Comparison of ENCODE assay signal across 9 mouse cellular contexts in genomic region chr10:33624131-33624879, GRCm38 (mm10). TPM values are rescaled to one million over a fixed set of nuclear protein-coding genes. Genes with fewer than 3 reads are reported as not detected.
DNase-seq lines count a peak whose midpoint lies in the region; ATAC-seq and TF ChIP-seq lines count a peak whose summit lies in the region.
"Had no signal": no experiment of that assay in that cellular context is flagged by ENCODE, and none has a peak within 500 bp of the region (broad histone marks: within the 10 kb centered on the region; RNA-seq: fewer than 3 reads in every experiment).

Gene Clvs2, minus strand, starts transcription at chr10:33624769.

- peak within 1 kb of the TSS; percentile 5; the same call in 1 of the 2 replicates for H3K4me3 ChIP-seq in liver, embryonic 11.5 days (ENCODE audit: low read depth, low read length)
- peak within 1 kb of the TSS; percentile 55 for H3K4me3 ChIP-seq in forebrain, embryonic 13.5 days
- H3K4me3 ChIP-seq in intestine, embryonic 16.5 days (ENCODE audit: low read length), result peak within 1 kb of the TSS; percentile 46
- H3K4me3 ChIP-seq in limb, embryonic 15.5 days, result peak within 1 kb of the TSS; percentile 36
- peak within 1 kb of the TSS; percentile 35 for H3K4me3 ChIP-seq in stomach, embryonic 14.5 days (ENCODE audit: low read depth, low read length)
- H3K4me3 ChIP-seq: myocyte had no signal

- no peak within 1 kb of the TSS for H3K9ac ChIP-seq in liver, embryonic 11.5 days (ENCODE audit: low read depth, low read length)
- peak within 1 kb of the TSS; percentile 69 for H3K9ac ChIP-seq in forebrain, embryonic 13.5 days
- peak within 1 kb of the TSS; percentile 61; the same call in 1 of the 2 replicates for H3K9ac ChIP-seq in intestine, embryonic 16.5 days (ENCODE audit: low read depth, low read length)
- no peak within 1 kb of the TSS for H3K9ac ChIP-seq in limb, embryonic 15.5 days
- peak within 1 kb of the TSS; percentile 28; the same call in 1 of the 2 replicates for H3K9ac ChIP-seq in stomach, embryonic 14.5 days (replicated peaks; ENCODE audit: low read depth, low read length)

- no peak for TF ChIP-seq POLR2A in brain, embryonic 14.5 days (IDR thresholded peaks at IDR 0.05; ENCODE audit: borderline replicate concordance, extremely low read depth, insufficient read depth, insufficient read length, poor library complexity, severe bottlenecking)

- H3K4me1 ChIP-seq in liver, embryonic 11.5 days (replicated peaks; ENCODE audit: control insufficient read depth, insufficient read depth, low read length), result no peaks in the 10 kb centered on the region
- H3K4me1 ChIP-seq in forebrain, embryonic 13.5 days, result 0 out of 2 replicates have a peak, but pooled peaks cover 2% of the 10 kb centered on the region
- no peaks in the 10 kb centered on the region for H3K4me1 ChIP-seq in intestine, embryonic 16.5 days (ENCODE audit: control insufficient read depth, insufficient read depth, low read length)
- H3K4me1 ChIP-seq in limb, embryonic 15.5 days, result peaks cover 7% of the 10 kb centered on the region
- H3K4me1 ChIP-seq in stomach, embryonic 14.5 days (ENCODE audit: control insufficient read depth, insufficient read depth, low read length), result no peaks in the 10 kb centered on the region

- peak within 1 kb of the TSS; percentile 52 for H3K4me2 ChIP-seq in liver, embryonic 11.5 days
- peak within 1 kb of the TSS; percentile 89 for H3K4me2 ChIP-seq in forebrain, embryonic 13.5 days
- H3K4me2 ChIP-seq in intestine, embryonic 16.5 days (ENCODE audit: low read depth, low read length), result peak within 1 kb of the TSS; percentile 70
- peak within 1 kb of the TSS; percentile 66 for H3K4me2 ChIP-seq in limb, embryonic 15.5 days
- H3K4me2 ChIP-seq in stomach, embryonic 14.5 days (replicated peaks; ENCODE audit: low read depth, low read length), result peak within 1 kb of the TSS; percentile 70

- H3K27me3 ChIP-seq in liver, embryonic 11.5 days (replicated peaks; ENCODE audit: control insufficient read depth, insufficient read depth, low read length), result peaks cover 13% of the 10 kb centered on the region
- no peaks in the 10 kb centered on the region for H3K27me3 ChIP-seq in forebrain, embryonic 13.5 days
- H3K27me3 ChIP-seq in intestine, embryonic 16.5 days (replicated peaks; ENCODE audit: control insufficient read depth, insufficient read depth, low read length), result no peaks in the 10 kb centered on the region
- peaks cover 14% of the 10 kb centered on the region for H3K27me3 ChIP-seq in limb, embryonic 15.5 days
- H3K27me3 ChIP-seq in stomach, embryonic 14.5 days (ENCODE audit: control insufficient read depth, insufficient read depth, low read length), result 0 out of 2 replicates have a peak, but pooled peaks cover 2% of the 10 kb centered on the region

- no peaks in the 10 kb centered on the region for H3K36me3 ChIP-seq in liver, embryonic 11.5 days (ENCODE audit: control insufficient read depth, insufficient read depth, low read length)
- H3K36me3 ChIP-seq in forebrain, embryonic 13.5 days (ENCODE audit: poor library complexity, severe bottlenecking), result no peaks in the 10 kb centered on the region
- H3K36me3 ChIP-seq in intestine, embryonic 16.5 days (ENCODE audit: control insufficient read depth, insufficient read depth, low read length), result no peaks in the 10 kb centered on the region
- no peaks in the 10 kb centered on the region for H3K36me3 ChIP-seq in limb, embryonic 15.5 days
- H3K36me3 ChIP-seq in stomach, embryonic 14.5 days (ENCODE audit: control insufficient read depth, insufficient read depth, low read length), result no peaks in the 10 kb centered on the region

- no peak for TF ChIP-seq CTCF in brain, embryonic 14.5 days (IDR thresholded peaks at IDR 0.05; ENCODE audit: borderline replicate concordance, extremely low read depth, insufficient read depth, insufficient read length)

- H3K9me3 ChIP-seq in liver, embryonic 11.5 days (ENCODE audit: control insufficient read depth, low read length), result no peaks in the 10 kb centered on the region
- no peaks in the 10 kb centered on the region for H3K9me3 ChIP-seq in forebrain, embryonic 13.5 days (replicated peaks)
- no peaks in the 10 kb centered on the region for H3K9me3 ChIP-seq in intestine, embryonic 16.5 days (ENCODE audit: control insufficient read depth, low read length)
- no peaks in the 10 kb centered on the region for H3K9me3 ChIP-seq in limb, embryonic 15.5 days
- H3K9me3 ChIP-seq in stomach, embryonic 14.5 days (ENCODE audit: control insufficient read depth, low read depth, low read length), result no peaks in the 10 kb centered on the region

- no peak for ATAC-seq in liver, embryonic 11.5 days (replicated peaks; ENCODE audit: low FRiP score)
- peak; percentile 95 for ATAC-seq in forebrain, embryonic 13.5 days
- ATAC-seq in intestine, embryonic 16.5 days, result peak; percentile 59
- no peak for ATAC-seq in limb, embryonic 15.5 days (ENCODE audit: insufficient number of reproducible peaks, low FRiP score, low TSS enrichment, low read depth)
- ATAC-seq in stomach, embryonic 14.5 days (ENCODE audit: insufficient number of reproducible peaks, insufficient read depth, low FRiP score, low read depth), result peak; percentile 49; the same call in 1 of the 2 replicates
- no peak for ATAC-seq in CD4-positive, CD25-positive, alpha-beta regulatory T cell, adult 4 months

- peak; percentile 35 for DNase-seq in liver, embryonic 11.5 days (ENCODE audit: low spot score)
- no peak for DNase-seq in liver
- peak; percentile 73 for DNase-seq in brain, embryonic 14.5 days (ENCODE audit: low read depth)

- no peak within 1 kb of the TSS for H3K27ac ChIP-seq in liver, embryonic 11.5 days (ENCODE audit: low read depth, low read length)
- peak within 1 kb of the TSS; percentile 57 for H3K27ac ChIP-seq in forebrain, embryonic 13.5 days
- no peak within 1 kb of the TSS for H3K27ac ChIP-seq in intestine, embryonic 16.5 days (ENCODE audit: low read length)
- no peak within 1 kb of the TSS for H3K27ac ChIP-seq in limb, embryonic 15.5 days
- no peak within 1 kb of the TSS for H3K27ac ChIP-seq in stomach, embryonic 14.5 days (ENCODE audit: low read length)

- WGBS in liver, embryonic 11.5 days, result 4% methylated on average over 37 of the region's 37 CpGs
- 2% methylated on average over 37 of the region's 37 CpGs for WGBS in forebrain, embryonic 13.5 days
- WGBS in intestine, embryonic 16.5 days, result 5% methylated on average over 34 of the region's 37 CpGs
- 3% methylated on average over 31 of the region's 37 CpGs for WGBS in limb, embryonic 15.5 days
- WGBS in stomach, embryonic 14.5 days, result 3% methylated on average over 35 of the region's 37 CpGs

RNA-seq across cellular contexts. Expression of gene Clvs2, which starts in this region (rescaled TPM):
- 0.33 and 0.52 TPM in 2 replicates for polyA plus RNA-seq in liver, embryonic 11.5 days (2014; fragmentation: Nextera tagmentation; extraction: Ambion mirVana)
- polyA plus RNA-seq in brain, embryonic 14.5 days (2012; rRNA removed), result 10.5 and 17.1 TPM in 2 replicates
- polyA plus RNA-seq in forebrain, embryonic 13.5 days (2015; fragmentation: Nextera tagmentation; extraction: Ambion mirVana), result 4.9 and 5.3 TPM in 2 replicates
- 0.55 and 0.62 TPM in 2 replicates for polyA plus RNA-seq in intestine, embryonic 16.5 days (2015; fragmentation: Nextera tagmentation; extraction: Ambion mirVana)
- polyA plus RNA-seq in limb, embryonic 15.5 days (2015; fragmentation: Nextera tagmentation; extraction: Ambion mirVana), result 0.06 TPM in 1 of 2 replicates, not detected in the other
- polyA plus RNA-seq in stomach, embryonic 14.5 days (2014; fragmentation: Nextera tagmentation; extraction: Ambion mirVana), result 0.75 and 1.7 TPM in 2 replicates
- not detected for polyA plus RNA-seq in CD4-positive, CD25-positive, alpha-beta regulatory T cell, adult 4 months (2017; shearing (Covaris generic))
- polyA plus RNA-seq: myocyte had no signal

Comparison
In these comparisons a context has a peak if more than half of its experiments do, and no peak if none do; other contexts are left out.
1. Peak in DNase-seq, H3K4me3 ChIP-seq and H3K4me2 ChIP-seq in liver, embryonic 11.5 days; RNA of the gene not detected or under 1 TPM.
2. Peak in ATAC-seq, H3K4me3 ChIP-seq, H3K9ac ChIP-seq and H3K4me2 ChIP-seq in intestine, embryonic 16.5 days; RNA of the gene not detected or under 1 TPM.
3. ATAC-seq: peak in forebrain, embryonic 13.5 days (single experiment) and stomach, embryonic 14.5 days (single experiment); none in liver, embryonic 11.5 days (single experiment), limb, embryonic 15.5 days (single experiment) and CD4-positive, CD25-positive, alpha-beta regulatory T cell, adult 4 months (single experiment).
4. H3K4me3 ChIP-seq: peak in every context shown above with its lines; median percentile 55 in forebrain, embryonic 13.5 days; 46 in intestine, embryonic 16.5 days; 36 in limb, embryonic 15.5 days; 35 in stomach, embryonic 14.5 days; 5 in liver, embryonic 11.5 days.
5. H3K9ac ChIP-seq: peak in forebrain, embryonic 13.5 days (single experiment) and stomach, embryonic 14.5 days (single experiment); none in liver, embryonic 11.5 days (single experiment) and limb, embryonic 15.5 days (single experiment).
6. Peak in every context shown above with its lines, with median percentiles within 50 percentile points of each other: H3K4me2 ChIP-seq.